Mouse (Mus musculus) lung, adult 2 months (tissue): ENCODE results near the gene Strip1.

Source experiments
- CTCF ChIP-seq: fragments of 200-500 bp; IDR thresholded peaks from 2 replicates; pipeline ENCODE4 v1.5.1; 2011; ENCODE audit warnings: mild to moderate bottlenecking, low read length, control low read depth; ENCODE audit not compliant: insufficient read depth
- POLR2A ChIP-seq: fragments of 200-500 bp; IDR thresholded peaks from 2 replicates; pipeline ENCODE4 v1.6.1; 2011; ENCODE audit warnings: low read depth, mild to moderate bottlenecking, control low read depth, low read length, borderline replicate concordance; ENCODE audit errors: extremely low read depth

- TF ChIP-seq CTCF (no peak), POLR2A (no peak)
Observed at GRCm38 (mm10) chr3:107635836-107636235, 4.3 kb upstream of the Strip1 start.
